Mouse (Mus musculus): ENCODE measurements at regions not wholly inside any gene's neighbourhood (a gene's known extent, or its start where the extent isn't known, plus 50 kb on each side); places are given as distances from the start of the nearest gene placed in this dataset.

- TF ChIP-seq POLR2A (IDR thresholded peaks at IDR 0.05; ENCODE audit: insufficient read length, low read depth) (no peak), TCF12 (IDR thresholded peaks at IDR 0.05; ENCODE audit: insufficient read depth, poor library complexity, severe bottlenecking) (no peak), E2F4 (IDR thresholded peaks at IDR 0.05; ENCODE audit: insufficient read depth) (no peak), CEBPB (IDR thresholded peaks at IDR 0.05; ENCODE audit: insufficient read depth, poor library complexity, severe bottlenecking) (no peak), MAX (IDR thresholded peaks at IDR 0.05; ENCODE audit: low read depth) (no peak), USF1 (IDR thresholded peaks at IDR 0.05; ENCODE audit: low read depth) (no peak)
Observed at GRCm38 (mm10) chr6:15610208-15610607, 110.3 kb upstream of the Mdfic start.
